Mouse (Mus musculus) cortical plate, adult 2 months (tissue): ENCODE data around the gene Lrrc56.

Source experiments
- CTCF ChIP-seq: fragments of 200-500 bp; IDR thresholded peaks from 2 replicates; pipeline ENCODE4 v1.5.1; 2011; ENCODE audit warnings: mild to moderate bottlenecking, control low read depth, low read length; ENCODE audit not compliant: insufficient read depth; ENCODE audit errors: extremely low read depth
- POLR2A ChIP-seq: fragments of 200-500 bp; IDR thresholded peaks from 2 replicates; pipeline ENCODE4 v1.6.1; 2011; ENCODE audit warnings: mild to moderate bottlenecking, low read length, control low read depth; ENCODE audit not compliant: insufficient read depth; ENCODE audit errors: extremely low read depth

GRCm38 (mm10) chr7:141190220-141190619 is 3.7 kb upstream of the Lrrc56 start:
- no peak for TF ChIP-seq CTCF
- no peak for TF ChIP-seq POLR2A
